Mouse (Mus musculus): ENCODE measurements around the gene 1110051M20Rik. TPM values are rescaled to one million over a fixed set of nuclear protein-coding genes. Genes with fewer than 3 reads are reported as not detected.

Gene 1110051M20Rik
- polyA plus RNA-seq, 1 experiment from 2014 or later: 75.3 TPM

- Histone ChIP-seq H3K4me1 (peaks cover 10% of the 10 kb centered on the region), H3K4me3 (no peak overlapping the region), H3K27me3 (replicated peaks; ENCODE audit: low read depth, poor library complexity, severe bottlenecking) (no peaks in the 10 kb centered on the region), H3K36me3 (replicated peaks) (0 out of 2 replicates have a peak, but pooled peaks cover 3% of the 10 kb centered on the region), H3K9me3 (no peaks in the 10 kb centered on the region), H3K27ac (replicated peaks) (no peak overlapping the region)
- WGBS: 22% methylated on average over 4 of the region's 4 CpGs
- no peak for DNase-seq (ENCODE audit: low spot score)
Measured at GRCm38 (mm10) chr2:91361068-91361528, 83.4 kb downstream of the 1110051M20Rik start.

- 88% methylated on average over 3 of the region's 3 CpGs for WGBS
- Histone ChIP-seq H3K27me3 (replicated peaks; ENCODE audit: low read depth, poor library complexity, severe bottlenecking) (no peaks in the 10 kb centered on the region), H3K4me3 (no peak overlapping the region), H3K9me3 (no peaks in the 10 kb centered on the region), H3K27ac (replicated peaks) (no peak overlapping the region), H3K4me1 (peaks cover 7% of the 10 kb centered on the region), H3K36me3 (replicated peaks) (no peaks in the 10 kb centered on the region)
- DNase-seq (ENCODE audit: low spot score): no peak
Measured at GRCm38 (mm10) chr2:91355767-91356166, 88.7 kb downstream of the 1110051M20Rik start.

DNA sequence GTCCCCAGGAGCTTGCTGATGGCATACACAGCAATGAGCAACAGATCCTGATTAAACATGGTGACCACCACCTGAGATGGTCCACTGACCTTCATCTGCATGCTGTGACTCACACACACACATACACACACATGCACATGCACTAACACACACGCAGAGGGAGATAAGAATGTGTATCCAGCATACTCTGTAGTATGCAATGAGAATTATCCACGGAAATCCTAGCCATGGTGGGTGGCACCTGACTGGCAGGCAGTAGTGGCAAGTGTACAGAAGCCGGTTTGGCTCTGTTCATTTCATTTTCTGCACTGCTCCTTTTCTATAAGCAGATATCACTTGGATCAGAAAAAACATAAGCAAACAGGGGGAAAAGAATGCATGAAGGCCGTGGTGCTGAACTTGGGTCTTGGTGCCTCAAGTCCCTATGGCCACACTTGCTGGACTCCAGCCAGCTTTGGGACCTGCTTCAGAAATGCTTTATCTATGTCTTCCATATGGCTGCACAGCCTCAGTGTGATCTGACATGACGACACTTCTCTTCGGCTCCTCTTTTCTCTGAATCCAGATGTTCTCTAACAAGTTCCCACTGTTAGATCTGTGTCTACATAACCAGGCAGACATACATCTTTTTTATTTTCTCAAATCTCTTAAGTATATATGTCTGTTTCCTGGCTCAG is 89.6 kb downstream of the 1110051M20Rik start:
- WGBS: 85% methylated on average over 6 of the region's 6 CpGs

DNA sequence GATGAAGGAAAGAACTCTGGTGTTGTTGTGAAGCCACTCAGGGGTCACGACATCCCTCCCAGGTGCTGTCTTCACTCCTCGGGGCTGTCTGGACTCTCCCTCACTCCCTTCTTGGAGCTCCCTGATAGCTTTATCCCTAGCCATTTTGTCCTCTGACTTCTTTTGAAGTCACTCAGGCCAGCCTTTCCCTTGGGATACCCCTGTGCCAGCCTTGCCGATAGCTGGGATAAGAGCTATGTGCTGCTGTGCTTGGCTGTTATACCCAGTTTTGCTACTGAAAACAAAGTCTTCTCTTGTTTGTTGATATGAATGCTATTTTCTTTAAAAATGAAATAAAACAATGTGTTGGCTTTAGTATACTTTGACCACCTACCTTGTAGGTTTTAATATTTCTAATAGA is 90.7 kb downstream of the 1110051M20Rik start:
- no peak overlapping the region for H3K4me3 ChIP-seq
- 42% methylated on average over 3 of the region's 3 CpGs for WGBS
- H3K27ac ChIP-seq (replicated peaks): no peak overlapping the region
- H3K4me1 ChIP-seq: peaks cover 5% of the 10 kb centered on the region
- no peaks in the 10 kb centered on the region for H3K9me3 ChIP-seq
- DNase-seq (ENCODE audit: low spot score): no peak
- H3K36me3 ChIP-seq (replicated peaks): no peaks in the 10 kb centered on the region
- H3K27me3 ChIP-seq (replicated peaks; ENCODE audit: low read depth, poor library complexity, severe bottlenecking): no peaks in the 10 kb centered on the region

More for the DNA sequence above, 89.6 kb downstream of the 1110051M20Rik start:
- no peaks in the 10 kb centered on the region for H3K36me3 ChIP-seq (replicated peaks)
- H3K27ac ChIP-seq (replicated peaks): no peak overlapping the region
- peaks cover 5% of the 10 kb centered on the region for H3K4me1 ChIP-seq
- H3K4me3 ChIP-seq: no peak overlapping the region
- H3K27me3 ChIP-seq (replicated peaks; ENCODE audit: low read depth, poor library complexity, severe bottlenecking): no peaks in the 10 kb centered on the region
- no peak for DNase-seq (ENCODE audit: low spot score)
- H3K9me3 ChIP-seq: no peaks in the 10 kb centered on the region

GRCm38 (mm10) chr2:91351841-91352240 is 92.7 kb downstream of the 1110051M20Rik start:
- DNase-seq (ENCODE audit: low spot score): no peak
- Histone ChIP-seq H3K9me3 (no peaks in the 10 kb centered on the region), H3K4me1 (peaks cover 5% of the 10 kb centered on the region), H3K4me3 (no peak overlapping the region), H3K27ac (replicated peaks) (no peak overlapping the region), H3K36me3 (replicated peaks) (no peaks in the 10 kb centered on the region), H3K27me3 (replicated peaks; ENCODE audit: low read depth, poor library complexity, severe bottlenecking) (no peaks in the 10 kb centered on the region)

- Histone ChIP-seq H3K36me3 (replicated peaks) (no peaks in the 10 kb centered on the region; the same call in 1 of the 2 replicates), H3K27ac (replicated peaks) (no peak overlapping the region), H3K4me1 (peaks cover 5% of the 10 kb centered on the region), H3K9me3 (no peaks in the 10 kb centered on the region), H3K27me3 (replicated peaks; ENCODE audit: low read depth, poor library complexity, severe bottlenecking) (no peaks in the 10 kb centered on the region), H3K4me3 (no peak overlapping the region)
- 63% methylated on average over 6 of the region's 6 CpGs for WGBS
- DNase-seq (ENCODE audit: low spot score): no peak
Measured at GRCm38 (mm10) chr2:91349974-91350457, 94.5 kb downstream of the 1110051M20Rik start.

- H3K36me3 ChIP-seq (replicated peaks): no peaks in the 10 kb centered on the region; the same call in 1 of the 2 replicates
- H3K4me3 ChIP-seq: no peak overlapping the region
- WGBS: 74% methylated on average over 4 of the region's 4 CpGs
- H3K27me3 ChIP-seq (replicated peaks; ENCODE audit: low read depth, poor library complexity, severe bottlenecking): no peaks in the 10 kb centered on the region
- peaks cover 4% of the 10 kb centered on the region for H3K4me1 ChIP-seq
- DNase-seq (ENCODE audit: low spot score): no peak
- H3K27ac ChIP-seq (replicated peaks): no peak overlapping the region
- no peaks in the 10 kb centered on the region for H3K9me3 ChIP-seq
Measured at GRCm38 (mm10) chr2:91348936-91349335, 95.6 kb downstream of the 1110051M20Rik start.

GRCm38 (mm10) chr2:91345644-91346043 is 98.9 kb downstream of the 1110051M20Rik start:
- DNase-seq (ENCODE audit: low spot score): no peak
- WGBS: 92% methylated on average over 1 of the region's 1 CpGs
- Histone ChIP-seq H3K36me3 (replicated peaks) (no peaks in the 10 kb centered on the region; the same call in 1 of the 2 replicates), H3K4me1 (no peaks in the 10 kb centered on the region; the same call in 1 of the 2 replicates), H3K27me3 (replicated peaks; ENCODE audit: low read depth, poor library complexity, severe bottlenecking) (no peaks in the 10 kb centered on the region), H3K9me3 (0 out of 2 replicates have a peak, but pooled peaks cover 3% of the 10 kb centered on the region), H3K4me3 (no peak overlapping the region), H3K27ac (replicated peaks) (no peak overlapping the region)

GRCm38 (mm10) chr2:91339591-91339990 is 104.9 kb downstream of the 1110051M20Rik start:
- Histone ChIP-seq H3K27me3 (replicated peaks; ENCODE audit: low read depth, poor library complexity, severe bottlenecking) (no peaks in the 10 kb centered on the region), H3K36me3 (replicated peaks) (no peaks in the 10 kb centered on the region; the same call in 1 of the 2 replicates), H3K27ac (replicated peaks) (no peak overlapping the region), H3K9me3 (0 out of 2 replicates have a peak, but pooled peaks cover 3% of the 10 kb centered on the region), H3K4me1 (0 out of 2 replicates have a peak, but pooled peaks cover 1% of the 10 kb centered on the region), H3K4me3 (no peak overlapping the region)
- WGBS: 93% methylated on average over 2 of the region's 2 CpGs
- no peak for DNase-seq (ENCODE audit: low spot score)

DNA sequence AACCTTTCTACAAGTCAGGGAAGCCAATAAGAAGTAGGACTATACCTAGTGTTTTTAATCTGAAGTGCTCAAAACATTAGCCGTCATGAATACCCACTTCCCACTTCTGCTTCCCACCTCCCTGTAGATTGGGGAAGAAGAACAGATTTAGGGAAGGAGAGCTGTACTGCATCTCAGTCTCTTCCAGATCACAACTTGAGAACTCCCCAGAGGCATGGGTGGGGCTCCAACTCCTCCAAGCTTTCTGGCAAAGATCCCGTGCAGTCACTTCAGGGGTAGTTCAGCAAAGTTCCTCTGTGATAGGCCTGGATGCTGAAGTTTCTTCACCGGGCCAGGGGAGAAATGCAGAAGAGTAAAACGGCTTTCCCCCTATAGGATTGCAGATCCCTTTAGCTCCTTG is 109.4 kb downstream of the 1110051M20Rik start:
- Histone ChIP-seq H3K4me1 (peaks cover 25% of the 10 kb centered on the region), H3K27ac (replicated peaks) (no peak overlapping the region), H3K27me3 (replicated peaks; ENCODE audit: low read depth, poor library complexity, severe bottlenecking) (no peaks in the 10 kb centered on the region), H3K36me3 (replicated peaks) (no peaks in the 10 kb centered on the region), H3K4me3 (no peak overlapping the region), H3K9me3 (no peaks in the 10 kb centered on the region)
- no peak for DNase-seq (ENCODE audit: low spot score)
- WGBS: 87% methylated on average over 4 of the region's 4 CpGs

DNA sequence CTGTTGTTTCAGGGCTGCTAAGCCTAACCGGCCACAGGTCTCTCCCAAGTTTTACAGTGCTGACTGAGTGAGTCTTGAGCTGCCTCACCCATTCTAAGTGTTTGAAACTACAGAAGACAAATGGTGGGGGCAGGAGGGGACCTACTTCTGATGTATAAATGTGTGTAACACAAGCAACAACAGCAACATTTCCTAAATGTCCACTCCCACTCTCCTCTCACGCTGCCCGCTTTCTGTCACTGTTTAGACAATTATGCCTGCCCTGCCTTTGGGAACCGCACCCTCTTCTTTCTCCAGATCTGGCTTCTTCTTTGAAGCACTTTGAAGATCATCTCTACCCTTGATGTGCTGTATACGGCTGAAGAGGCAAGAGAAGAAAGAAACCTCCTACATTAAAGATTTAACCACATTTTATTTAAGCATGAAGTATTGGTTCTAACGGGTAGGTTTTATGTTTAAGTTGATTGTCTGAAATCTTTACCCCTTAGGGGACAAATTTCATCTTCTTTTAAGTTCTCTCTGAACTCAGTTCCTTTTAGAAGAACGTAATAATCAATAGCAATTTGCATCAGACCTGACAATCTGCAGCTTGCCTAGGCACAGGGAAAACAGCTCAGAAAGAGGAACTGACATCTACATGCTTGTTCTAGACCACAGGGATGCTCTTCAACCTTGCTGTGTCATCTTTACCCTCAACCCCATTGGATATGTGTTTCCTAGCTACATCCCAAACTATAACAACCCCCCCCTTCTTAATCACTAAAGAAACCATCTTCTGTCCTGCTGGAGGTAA is 113.3 kb downstream of the 1110051M20Rik start:
- Histone ChIP-seq H3K36me3 (replicated peaks) (no peaks in the 10 kb centered on the region), H3K9me3 (no peaks in the 10 kb centered on the region), H3K4me3 (no peak overlapping the region), H3K27ac (replicated peaks) (no peak overlapping the region), H3K4me1 (peaks cover 43% of the 10 kb centered on the region), H3K27me3 (replicated peaks; ENCODE audit: low read depth, poor library complexity, severe bottlenecking) (no peaks in the 10 kb centered on the region)
- 80% methylated on average over 7 of the region's 7 CpGs for WGBS
- DNase-seq (ENCODE audit: low spot score): no peak

DNA sequence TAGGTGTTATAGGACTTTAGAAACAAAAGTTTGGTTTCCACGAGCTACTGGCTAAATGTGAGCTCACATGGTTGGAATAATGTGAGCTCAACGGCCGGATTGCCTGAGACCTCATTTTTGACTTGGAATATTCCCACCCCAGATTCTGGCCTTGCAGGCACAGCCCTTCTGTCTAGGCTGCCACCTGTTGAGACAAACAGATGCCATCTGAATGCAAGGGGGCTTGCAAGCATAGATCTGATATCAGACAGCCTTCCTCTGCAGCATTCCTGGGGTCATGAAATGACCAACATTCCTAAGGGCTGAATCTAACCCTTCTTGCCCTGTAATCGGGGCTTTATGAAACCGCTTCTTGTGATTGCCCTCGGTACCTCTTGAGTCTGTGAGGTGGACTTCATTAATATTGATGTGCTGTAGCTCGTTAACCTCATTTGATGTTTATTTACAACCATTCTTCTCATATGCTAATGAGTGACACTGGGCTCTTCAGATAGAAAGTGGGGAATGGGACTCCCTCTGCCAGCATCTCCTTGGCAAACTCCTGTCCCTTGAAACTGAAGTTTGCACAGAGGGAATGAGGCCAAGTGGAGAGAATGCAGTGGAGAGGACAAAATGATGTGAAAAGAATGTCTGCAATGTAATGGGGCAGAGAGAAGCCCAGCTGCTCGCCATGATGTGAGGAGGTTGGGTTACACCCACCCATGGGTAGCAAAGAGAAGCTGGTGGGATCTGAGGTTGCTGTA is 114.3 kb downstream of the 1110051M20Rik start:
- H3K4me3 ChIP-seq: no peak overlapping the region
- peaks cover 43% of the 10 kb centered on the region for H3K4me1 ChIP-seq
- H3K36me3 ChIP-seq (replicated peaks): no peaks in the 10 kb centered on the region
- no peak for DNase-seq (ENCODE audit: low spot score)
- no peaks in the 10 kb centered on the region for H3K27me3 ChIP-seq (replicated peaks; ENCODE audit: low read depth, poor library complexity, severe bottlenecking)
- 81% methylated on average over 8 of the region's 8 CpGs for WGBS
- H3K9me3 ChIP-seq: no peaks in the 10 kb centered on the region
- no peak overlapping the region for H3K27ac ChIP-seq (replicated peaks)
